Mouse (Mus musculus) hindbrain, embryonic 11.5 days (tissue): Measurements from ENCODE around the gene Hmgn2. TPM values are rescaled to one million over a fixed set of nuclear protein-coding genes. Genes with fewer than 3 reads are reported as not detected.
A peak's percentile ranks its signal among the peaks of the same experiment; 100 is the strongest.

Experiments
- ATAC-seq: fragments of 200-750 bp; cut with Nextera tagmentation; 2 replicates; pipeline ENCODE4 v1.8.0; 2017; ENCODE audit warnings: mild to moderate bottlenecking, moderate TSS enrichment, moderate library complexity; ENCODE audit not compliant: low FRiP score
- DNase-seq: peaks from one replicate; pipeline ENCODE4 v3.0.0-alpha.2; 2015; ENCODE audit warnings: low spot score
- H3K27ac ChIP-seq: fragments of 300-500 bp; sonication (generic); 2 replicates; pipeline ENCODE4 v1.5.1; 2014; ENCODE audit warnings: mild to moderate bottlenecking, low read depth, low read length
- H3K27me3 ChIP-seq: fragments of 300-500 bp; sonication (generic); 2 replicates; pipeline ENCODE4 v1.6.1; 2014; ENCODE audit warnings: mild to moderate bottlenecking, low read length, moderate library complexity, mixed read lengths; ENCODE audit not compliant: control insufficient read depth, insufficient read depth
- H3K36me3 ChIP-seq: fragments of 300-500 bp; sonication (generic); 2 replicates; pipeline ENCODE4 v1.6.1; 2014; ENCODE audit warnings: mild to moderate bottlenecking, low read length, moderate library complexity, mixed read lengths; ENCODE audit not compliant: control insufficient read depth, insufficient read depth
- H3K4me1 ChIP-seq: fragments of 300-500 bp; sonication (generic); replicated peaks from 2 replicates; pipeline ENCODE4 v1.6.1; 2014; ENCODE audit warnings: low read length, mixed read lengths; ENCODE audit not compliant: control insufficient read depth, insufficient read depth
- H3K4me2 ChIP-seq: fragments of 300-500 bp; sonication (generic); replicated peaks from 2 replicates; pipeline ENCODE4 v1.6.1; 2014; ENCODE audit warnings: mild to moderate bottlenecking, low read depth, low read length
- H3K4me3 ChIP-seq: fragments of 300-500 bp; sonication (generic); 2 replicates; pipeline ENCODE4 v1.5.1; 2014; ENCODE audit warnings: low read depth, low read length
- H3K9ac ChIP-seq: fragments of 300-500 bp; sonication (generic); 2 replicates; pipeline ENCODE4 v1.6.1; 2014; ENCODE audit warnings: low read depth, low read length
- H3K9me3 ChIP-seq: fragments of 300-500 bp; sonication (generic); 2 replicates; pipeline ENCODE4 v1.6.1; 2016; ENCODE audit warnings: low read length; ENCODE audit not compliant: control insufficient read depth
- WGBS: fragments of 180-500 bp; shearing (Covaris S2); extraction: QIAGEN DNeasy Blood & Tissue Kit; methylation state at CpG from one replicate; pipeline ENCODE4 v1.1.7; 2014; 5-methylcytosine and 5-hydroxymethylcytosine counted together
- polyA plus RNA-seq: library from polyadenylated mRNA; unstranded; fragments of >200 nt; fragmentation: Nextera tagmentation; extraction: Ambion mirVana; gene quantifications from 2 replicates; pipeline ENCODE4 v1.2.1, GENCODE M21; 2014

Gene Hmgn2
- polyA plus RNA-seq: 3,330 and 3,354 TPM in 2 replicates

- ATAC-seq: peak; percentile 71
- Histone ChIP-seq H3K9me3 (no peaks in the 10 kb centered on the region), H3K36me3 (no peaks in the 10 kb centered on the region), H3K4me3 (peak within 1 kb of the TSS; percentile 76), H3K9ac (peak within 1 kb of the TSS; percentile 93), H3K4me1 (peaks cover 6% of the 10 kb centered on the region; the same call in 1 of the 2 replicates), H3K4me2 (peak within 1 kb of the TSS; percentile 90), H3K27ac (peak within 1 kb of the TSS; percentile 99), H3K27me3 (no peaks in the 10 kb centered on the region)
- DNase-seq: peak; percentile 65
- under 1% methylated on average over 42 of the region's 42 CpGs for WGBS
These were observed at the start of gene Hmgn2 for GRCm38 (mm10) chr4:133968150-133968921. TSS of gene Hmgn2 (minus strand) at chr4:133968650.

DNA sequence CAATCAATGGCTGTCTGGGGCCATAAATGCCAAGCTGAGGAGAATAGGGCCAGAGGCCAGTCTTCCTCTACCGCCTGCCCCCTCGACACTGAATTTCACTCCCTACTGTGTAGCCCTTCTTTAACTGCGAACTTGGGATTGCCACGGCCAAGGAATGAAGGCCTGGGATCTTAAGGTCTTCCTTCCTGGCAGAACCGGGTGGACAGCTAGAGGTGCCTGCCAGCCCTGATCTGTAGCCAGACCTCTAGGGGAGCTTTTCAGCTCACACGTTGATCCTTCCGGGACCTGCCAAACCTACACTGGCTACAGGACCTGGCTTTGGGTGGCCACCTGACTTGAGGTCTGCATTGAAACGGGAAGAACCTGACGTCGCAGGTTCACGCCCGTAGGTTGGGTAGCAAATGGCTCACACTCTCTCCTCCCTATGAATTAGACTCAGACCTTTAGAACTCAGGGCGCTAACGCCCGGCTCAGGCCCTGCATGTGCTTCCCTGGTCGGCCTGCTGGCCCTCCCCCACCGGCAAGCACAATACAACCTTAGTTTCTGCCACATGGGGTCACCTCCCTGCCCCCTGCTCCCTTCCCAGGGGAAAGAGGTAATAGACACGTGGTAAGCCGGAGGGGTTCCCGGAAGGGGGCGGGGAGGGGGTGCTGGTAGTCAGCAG is 48.9 kb upstream of the Hmgn2 start:
- no peaks in the 10 kb centered on the region for H3K9me3 ChIP-seq
- DNase-seq (peak; percentile 59), ATAC-seq (peak; percentile 41; the same call in 1 of the 2 replicates)
- H3K27ac ChIP-seq: peak overlapping the region; percentile 87
- no peaks in the 10 kb centered on the region for H3K36me3 ChIP-seq
- H3K4me1 ChIP-seq: peaks cover 21% of the 10 kb centered on the region; the same call in 1 of the 2 replicates
- 1% methylated on average over 21 of the region's 21 CpGs for WGBS
- H3K27me3 ChIP-seq: no peaks in the 10 kb centered on the region
- H3K4me3 ChIP-seq: peak overlapping the region; percentile 45
- peak overlapping the region; percentile 61 for H3K9ac ChIP-seq
- peak overlapping the region; percentile 72 for H3K4me2 ChIP-seq

- peak overlapping the region; percentile 87 for H3K27ac ChIP-seq
- H3K4me3 ChIP-seq: peak overlapping the region; percentile 45
- DNase-seq (peak; percentile 65), ATAC-seq (no peak; the same call in 1 of the 2 replicates)
- H3K4me2 ChIP-seq: peak overlapping the region; percentile 72
- 0% methylated on average over 8 of the region's 8 CpGs for WGBS
- no peaks in the 10 kb centered on the region for H3K9me3 ChIP-seq
- no peaks in the 10 kb centered on the region for H3K36me3 ChIP-seq
- H3K27me3 ChIP-seq: no peaks in the 10 kb centered on the region
- peaks cover 22% of the 10 kb centered on the region; the same call in 1 of the 2 replicates for H3K4me1 ChIP-seq
- no peak overlapping the region; the same call in 1 of the 2 replicates for H3K9ac ChIP-seq
These were observed 48.3 kb upstream of the Hmgn2 start for GRCm38 (mm10) chr4:134016767-134017166.

GRCm38 (mm10) chr4:134016208-134016607 is 47.8 kb upstream of the Hmgn2 start:
- peak overlapping the region; percentile 27; the same call in 1 of the 2 replicates for H3K9ac ChIP-seq
- DNase-seq: no peak
- H3K4me3 ChIP-seq: peak overlapping the region; percentile 45
- H3K4me1 ChIP-seq: peaks cover 25% of the 10 kb centered on the region; the same call in 1 of the 2 replicates
- 0 out of 2 replicates have a peak overlapping the region, but pooled peaks have one; percentile 36 for H3K27ac ChIP-seq
- no peaks in the 10 kb centered on the region for H3K36me3 ChIP-seq
- H3K27me3 ChIP-seq: no peaks in the 10 kb centered on the region
- H3K9me3 ChIP-seq: no peaks in the 10 kb centered on the region
- ATAC-seq: no peak
- H3K4me2 ChIP-seq: peak overlapping the region; percentile 72
- 6% methylated on average over 7 of the region's 7 CpGs for WGBS

GRCm38 (mm10) chr4:134012858-134013528 is 44.5 kb upstream of the Hmgn2 start:
- Histone ChIP-seq H3K27ac (no peak overlapping the region), H3K36me3 (no peaks in the 10 kb centered on the region), H3K27me3 (no peaks in the 10 kb centered on the region), H3K4me3 (no peak overlapping the region), H3K4me1 (peaks cover 14% of the 10 kb centered on the region; the same call in 1 of the 2 replicates), H3K9ac (no peak overlapping the region), H3K9me3 (no peaks in the 10 kb centered on the region), H3K4me2 (no peak overlapping the region)
- ATAC-seq (no peak), DNase-seq (peak; percentile 59)
- WGBS: 49% methylated on average over 12 of the region's 12 CpGs

DNA sequence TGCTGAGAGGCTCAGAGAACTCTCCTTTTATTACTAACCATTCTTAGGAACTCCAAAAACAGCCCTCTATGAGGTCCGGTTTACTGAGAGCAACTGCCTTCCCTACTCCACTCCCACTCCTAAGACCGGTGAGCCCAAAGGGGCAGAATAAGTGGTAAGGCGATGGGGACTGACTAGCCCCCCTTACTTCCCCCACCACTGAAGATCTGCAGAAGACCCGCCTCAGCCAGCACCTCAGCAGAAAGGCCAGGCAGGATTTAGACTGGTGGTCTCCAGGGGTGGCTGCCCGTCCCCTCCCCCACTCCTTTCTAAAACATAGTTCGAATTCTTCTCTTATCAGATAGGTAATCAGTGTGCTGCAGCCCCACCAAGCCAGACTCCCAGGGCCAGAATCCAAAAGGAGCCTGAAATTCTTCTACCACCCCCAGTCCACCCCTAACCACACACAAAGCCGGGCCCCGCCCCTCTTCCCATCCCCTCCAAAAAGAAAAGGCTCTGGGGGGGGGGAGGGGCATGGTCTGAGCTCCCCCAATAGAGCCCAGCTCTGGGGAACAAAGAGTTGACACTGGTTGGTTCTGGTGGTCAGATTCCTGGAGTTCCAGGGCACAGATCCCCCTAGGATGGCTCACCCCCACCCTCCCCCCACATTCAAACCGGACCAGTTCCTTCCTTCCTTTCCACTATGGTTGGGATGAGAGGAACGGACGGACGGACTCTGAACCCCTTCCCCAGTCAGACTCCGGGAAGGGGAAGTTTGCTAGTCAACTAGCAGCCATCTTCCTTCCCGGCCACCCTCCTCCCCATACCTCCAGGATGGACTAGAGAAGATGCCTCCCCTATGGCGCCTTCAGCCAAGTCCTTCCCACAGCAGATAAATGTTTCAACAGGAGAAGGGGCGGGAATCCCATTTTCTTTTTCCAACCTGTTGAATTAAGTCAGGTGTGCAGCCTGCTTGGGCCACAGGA is 43.3 kb upstream of the Hmgn2 start:
- Histone ChIP-seq H3K4me3 (no peak overlapping the region; the same call in 1 of the 2 replicates), H3K4me2 (peak overlapping the region; percentile 17; the same call in 1 of the 2 replicates), H3K9me3 (no peaks in the 10 kb centered on the region), H3K9ac (no peak overlapping the region), H3K36me3 (no peaks in the 10 kb centered on the region), H3K27ac (no peak overlapping the region), H3K27me3 (no peaks in the 10 kb centered on the region), H3K4me1 (peaks cover 7% of the 10 kb centered on the region; the same call in 1 of the 2 replicates)
- peak; percentile 45; the same call in 1 of the 2 replicates for ATAC-seq
- peak; percentile 45 for DNase-seq
- 8% methylated on average over 15 of the region's 16 CpGs for WGBS

DNA sequence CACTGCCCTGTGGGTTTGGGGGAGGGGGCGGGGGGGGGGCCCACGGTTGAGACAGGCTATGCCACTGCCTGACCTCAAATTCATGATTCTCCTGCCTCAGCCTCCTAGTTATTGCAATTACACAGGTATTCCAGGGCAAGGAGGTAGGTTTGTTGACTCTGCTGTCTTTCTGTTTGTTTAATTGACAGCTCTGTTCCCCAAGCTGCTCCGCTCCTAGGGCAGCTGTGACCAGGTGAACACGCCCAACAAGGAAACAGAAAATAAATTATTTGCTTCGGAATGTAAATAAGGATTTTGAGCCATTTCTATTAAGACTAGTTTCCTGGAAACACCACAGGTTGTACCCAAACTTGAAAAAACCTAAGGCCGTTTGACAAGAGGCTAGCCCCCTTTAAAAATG is 41.3 kb upstream of the Hmgn2 start:
- ATAC-seq (no peak), DNase-seq (no peak)
- Histone ChIP-seq H3K27me3 (no peaks in the 10 kb centered on the region), H3K27ac (no peak overlapping the region), H3K4me3 (no peak overlapping the region), H3K36me3 (no peaks in the 10 kb centered on the region), H3K4me2 (no peak overlapping the region), H3K9ac (no peak overlapping the region), H3K4me1 (0 out of 2 replicates have a peak, but pooled peaks cover 4% of the 10 kb centered on the region), H3K9me3 (no peaks in the 10 kb centered on the region)
- 77% methylated on average over 6 of the region's 6 CpGs for WGBS
